Mouse (Mus musculus): ENCODE measurements around the gene Ankrd22.

Gene Ankrd22

DNA sequence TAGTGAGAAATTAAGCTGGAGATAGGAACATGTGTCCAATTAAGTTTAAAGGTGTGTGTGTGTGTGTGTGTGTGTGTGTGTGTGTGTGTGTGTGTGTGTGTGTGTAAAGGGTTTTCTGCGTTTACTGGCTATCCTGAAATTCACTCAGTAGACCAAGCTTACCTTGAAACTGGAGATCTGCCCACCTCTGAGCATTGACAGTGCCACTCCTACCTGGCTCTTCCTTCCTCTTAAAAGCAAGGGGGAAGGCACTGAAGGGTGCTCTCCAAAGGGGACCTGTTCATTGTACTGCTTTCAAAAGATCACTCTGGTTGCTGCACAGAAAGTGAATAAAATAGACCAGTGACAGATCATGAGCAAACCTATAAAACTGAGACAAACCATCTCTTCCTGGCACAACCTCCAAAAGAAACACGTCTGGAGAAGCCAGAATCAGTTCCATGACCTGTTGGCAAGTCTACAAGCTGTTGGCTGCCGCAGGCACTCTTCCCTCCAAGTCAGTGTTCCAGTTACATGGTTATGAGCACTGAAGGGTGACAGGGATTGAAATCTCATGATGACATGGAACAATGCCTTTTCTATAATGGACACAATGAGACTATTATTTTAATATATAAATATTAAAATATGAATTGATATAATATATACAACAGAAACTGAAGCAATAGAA lies 76.7 kb downstream of the Ankrd22 start:
- no peak for DNase-seq (ENCODE audit: low read depth, low spot score)

DNA sequence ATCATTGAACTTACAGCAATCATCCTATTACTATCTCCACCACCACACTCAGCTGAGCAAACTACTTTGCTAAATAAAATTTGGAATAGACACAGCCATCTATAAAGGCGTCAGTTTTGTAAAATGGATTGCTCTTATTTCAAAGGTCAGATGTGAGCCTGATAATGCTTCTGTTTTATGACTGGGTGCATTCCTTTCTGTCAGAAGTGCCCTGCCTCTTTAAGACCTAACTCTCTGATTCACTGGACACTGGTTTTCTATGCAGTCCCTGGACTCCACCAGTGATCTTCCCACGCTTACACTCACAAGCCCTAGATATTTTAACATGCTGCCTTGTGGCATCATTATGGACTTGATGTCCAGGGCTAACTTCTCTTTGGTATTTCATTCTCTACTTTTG lies 87.7 kb downstream of the Ankrd22 start:
- DNase-seq (ENCODE audit: low read depth, low spot score) = no peak

- DNase-seq (ENCODE audit: low read depth, low spot score) = no peak
These were observed 91.6 kb downstream of the Ankrd22 start for GRCm38 (mm10) chr19:34074239-34074638.
